ENCODE assay signal across 9 mouse cellular contexts in the genomic region with DNA sequence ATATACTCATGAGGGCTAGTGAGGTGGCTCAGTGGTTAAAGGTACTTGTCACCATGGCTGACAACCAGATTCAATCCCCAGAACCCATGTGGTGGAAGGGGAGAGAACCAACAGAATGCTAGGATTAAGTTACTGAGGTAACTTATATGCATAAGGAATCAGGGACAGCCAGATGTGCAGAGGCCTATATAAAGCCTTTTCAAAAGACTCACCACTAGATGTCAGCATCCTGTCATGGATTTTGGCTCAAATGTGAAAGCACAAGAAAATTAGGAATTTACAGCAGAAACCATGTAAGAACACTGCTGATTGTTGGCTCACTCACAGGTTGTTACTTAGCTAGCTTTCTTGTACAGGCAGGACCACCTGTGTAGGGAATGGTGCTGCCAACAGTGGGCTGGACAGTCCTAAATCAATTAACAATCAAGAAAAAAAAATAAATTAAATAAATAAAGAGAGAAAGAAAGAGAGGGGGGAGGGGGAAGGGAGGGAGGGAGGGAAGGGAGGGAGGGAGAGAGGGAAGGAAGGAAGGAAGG.
DNase-seq lines count a peak whose midpoint lies in the region; ATAC-seq lines count a peak whose summit lies in the region.
"Had no signal": no experiment of that assay in that cellular context is flagged by ENCODE, and none has a peak within 500 bp of the region (broad histone marks: within the 10 kb centered on the region; RNA-seq: fewer than 3 reads in every experiment).

No protein-coding gene starts in this region.

- H3K27ac ChIP-seq in intestine, embryonic 16.5 days (ENCODE audit: low read length), result no peak overlapping the region
- H3K27ac ChIP-seq in intestine, embryonic 15.5 days, result no peak overlapping the region
- H3K27ac ChIP-seq: midbrain, embryonic 12.5 days had no signal

- no peak overlapping the region for H3K4me2 ChIP-seq in intestine, embryonic 16.5 days (ENCODE audit: low read depth, low read length)
- no peak overlapping the region for H3K4me2 ChIP-seq in intestine, embryonic 15.5 days (replicated peaks)
- H3K4me2 ChIP-seq: midbrain, embryonic 12.5 days had no signal

- no peaks in the 10 kb centered on the region for H3K27me3 ChIP-seq in intestine, embryonic 16.5 days (replicated peaks; ENCODE audit: control insufficient read depth, insufficient read depth, low read length)
- H3K27me3 ChIP-seq in intestine, embryonic 15.5 days (replicated peaks), result no peaks in the 10 kb centered on the region
- H3K27me3 ChIP-seq: midbrain, embryonic 12.5 days had no signal

- no peak overlapping the region for H3K9ac ChIP-seq in intestine, embryonic 16.5 days (ENCODE audit: low read depth, low read length)
- H3K9ac ChIP-seq in intestine, embryonic 15.5 days, result no peak overlapping the region
- H3K9ac ChIP-seq: midbrain, embryonic 12.5 days had no signal

- H3K4me3 ChIP-seq in intestine, embryonic 16.5 days (ENCODE audit: low read length), result no peak overlapping the region
- no peak overlapping the region for H3K4me3 ChIP-seq in intestine, embryonic 15.5 days (replicated peaks)
- H3K4me3 ChIP-seq: midbrain, embryonic 12.5 days had no signal

- no peaks in the 10 kb centered on the region for H3K9me3 ChIP-seq in intestine, embryonic 16.5 days (ENCODE audit: control insufficient read depth, low read length)
- H3K9me3 ChIP-seq in intestine, embryonic 15.5 days, result no peaks in the 10 kb centered on the region
- H3K9me3 ChIP-seq: midbrain, embryonic 12.5 days had no signal

- peak; percentile 31; the same call in 1 of the 2 replicates for ATAC-seq in intestine, embryonic 16.5 days
- no peak; the same call in 1 of the 2 replicates for ATAC-seq in intestine, embryonic 15.5 days

- peak; percentile 63 for DNase-seq in A20 (ENCODE audit: low read depth, low spot score)
- DNase-seq in ES-CJ7 (ENCODE audit: low read depth, low spot score), result peak; percentile 83
- DNase-seq in fibroblast of lung, adult 2 months (ENCODE audit: low read depth), result peak; percentile 32
- DNase-seq in naive thymus-derived CD4-positive, alpha-beta T cell, adult 2 months (ENCODE audit: low read depth), result peak; percentile 32
- DNase-seq in right cerebral cortex, postnatal 4 days, result no peak
- DNase-seq in cerebellum, adult 18-20 months, result no peak

- H3K4me1 ChIP-seq in intestine, embryonic 16.5 days (ENCODE audit: control insufficient read depth, insufficient read depth, low read length), result no peaks in the 10 kb centered on the region
- H3K4me1 ChIP-seq in intestine, embryonic 15.5 days (replicated peaks), result no peaks in the 10 kb centered on the region
- H3K4me1 ChIP-seq: midbrain, embryonic 12.5 days had no signal

- H3K36me3 ChIP-seq in intestine, embryonic 16.5 days (ENCODE audit: control insufficient read depth, insufficient read depth, low read length), result peaks cover 8% of the 10 kb centered on the region
- H3K36me3 ChIP-seq in intestine, embryonic 15.5 days, result 0 out of 2 replicates have a peak, but pooled peaks cover 9% of the 10 kb centered on the region

Comparison
In these comparisons a context has a peak if more than half of its experiments do, and no peak if none do; other contexts are left out.
1. DNase-seq: peak in A20 (single experiment), ES-CJ7 (single experiment), fibroblast of lung, adult 2 months (single experiment) and naive thymus-derived CD4-positive, alpha-beta T cell, adult 2 months (single experiment); none in right cerebral cortex, postnatal 4 days (single experiment) and cerebellum, adult 18-20 months (0 of 2).